Mouse (Mus musculus) thymus, postnatal 25 days (tissue): ENCODE results near the gene Arhgap23.
A peak's percentile ranks its signal among the peaks of the same experiment; 100 is the strongest.

Experiments used
- DNase-seq: peaks from one replicate; pipeline ENCODE4 v3.0.0; 2022

The Arhgap23 gene

GRCm38 (mm10) chr11:97435808-97436491, 20.6 kb downstream of the Arhgap23 start:
- no peak for DNase-seq

DNA sequence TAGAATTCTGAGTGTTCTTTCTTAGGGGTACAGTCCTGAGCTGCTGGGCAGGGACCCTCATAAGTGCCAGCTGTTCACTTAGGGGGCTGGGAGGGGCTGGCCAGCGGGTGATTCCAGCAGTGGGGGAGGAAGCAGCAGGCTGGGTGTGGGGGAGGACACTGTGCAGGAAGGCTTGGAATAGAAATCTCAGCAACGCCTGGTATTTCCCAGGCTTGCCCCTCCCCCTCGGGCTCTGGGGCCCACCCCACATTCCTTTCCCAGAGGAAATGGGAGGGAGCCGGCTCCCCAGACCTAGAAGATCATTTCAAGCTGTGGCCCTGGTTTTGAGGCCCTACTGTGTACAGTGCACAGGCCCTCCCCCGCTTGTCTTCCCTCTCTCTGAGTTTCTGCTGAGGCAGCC, 22.4 kb downstream of the Arhgap23 start:
- no peak for DNase-seq

DNA sequence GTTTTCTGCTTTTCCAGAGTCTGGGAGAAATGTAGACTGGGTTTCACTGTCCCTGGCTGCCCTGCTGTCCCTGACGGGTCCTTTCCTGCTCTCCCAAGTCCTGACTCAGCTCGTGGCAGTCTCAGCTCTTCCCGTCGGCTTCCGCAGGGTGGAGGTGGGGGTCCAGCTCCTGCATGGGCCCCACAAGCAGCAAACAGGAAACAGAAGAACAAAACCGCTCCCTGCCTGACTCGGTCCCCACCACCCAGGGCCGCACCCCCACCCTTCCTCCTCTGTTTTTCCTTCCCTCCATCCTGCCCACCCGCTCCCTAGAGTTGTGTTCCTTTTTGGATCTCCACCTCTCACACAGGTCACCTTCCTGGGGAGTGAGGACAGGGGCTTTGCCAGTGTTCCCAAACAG, 23.5 kb downstream of the Arhgap23 start:
- no peak for DNase-seq

DNA sequence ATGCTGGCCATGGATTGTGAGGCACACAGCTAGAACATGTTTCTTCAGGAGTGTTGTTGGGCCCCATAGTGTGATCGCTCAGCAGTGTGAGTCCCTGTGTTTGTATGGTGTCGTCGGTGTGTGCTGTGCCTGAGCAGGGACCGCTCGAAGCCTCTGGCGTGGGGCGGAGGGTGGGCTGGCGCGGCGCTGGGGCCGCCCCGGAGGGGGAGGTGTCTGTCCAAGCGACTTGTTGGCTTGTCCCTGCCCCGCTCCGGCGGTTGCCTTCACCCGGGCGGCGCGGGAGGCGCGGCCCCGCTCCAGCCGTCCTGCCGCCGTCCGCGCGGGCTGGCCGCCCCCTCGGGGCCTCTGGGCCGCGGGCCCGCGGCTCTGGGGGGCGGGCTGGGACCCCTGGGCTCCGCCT, 24.6 kb downstream of the Arhgap23 start:
- no peak for DNase-seq

- DNase-seq, result no peak
These were observed 25.1 kb downstream of the Arhgap23 start for GRCm38 (mm10) chr11:97440441-97440881.

- no peak for DNase-seq
These were observed 25.8 kb downstream of the Arhgap23 start for GRCm38 (mm10) chr11:97441036-97441657.

- no peak for DNase-seq
These were observed 26.4 kb downstream of the Arhgap23 start for GRCm38 (mm10) chr11:97441658-97442125.

DNA sequence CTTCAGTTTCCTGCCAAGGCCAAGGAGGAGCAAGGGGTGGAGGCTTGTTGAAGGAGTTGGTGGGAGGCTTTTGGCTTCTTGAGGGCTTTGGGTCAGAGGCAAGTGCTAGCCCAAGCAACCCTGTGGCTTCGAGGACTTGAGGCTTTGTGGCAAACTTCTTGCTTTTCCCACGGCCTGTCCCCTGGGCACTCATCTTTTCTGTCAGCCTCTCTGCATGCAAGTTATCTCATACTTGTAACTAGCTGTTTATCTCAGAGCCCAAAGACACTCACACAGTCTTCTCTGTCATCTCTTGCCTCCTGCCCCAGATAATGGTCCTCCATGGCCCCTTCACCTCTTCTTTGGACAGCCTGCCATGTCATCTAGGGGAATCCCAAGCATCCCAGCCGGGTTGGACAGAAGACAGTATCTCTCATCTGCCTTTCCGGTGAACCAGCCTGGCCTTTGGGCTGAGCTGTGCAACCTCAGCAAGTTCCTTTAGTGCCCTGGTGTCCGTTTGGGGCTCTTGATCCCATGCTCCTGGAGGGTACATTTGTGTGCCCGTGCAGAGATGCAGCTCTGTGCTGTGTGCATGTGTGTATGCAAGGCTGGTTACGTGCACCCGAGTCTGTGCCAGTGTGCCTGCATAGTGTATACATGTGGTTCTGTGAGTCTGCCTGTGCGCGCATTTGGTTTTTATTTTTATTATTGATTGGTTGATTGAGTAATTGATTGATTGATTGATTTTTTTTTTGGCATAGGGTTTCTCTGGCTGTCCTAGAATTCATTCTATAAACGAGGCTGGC, 27.8 kb downstream of the Arhgap23 start:
- no peak for DNase-seq

DNA sequence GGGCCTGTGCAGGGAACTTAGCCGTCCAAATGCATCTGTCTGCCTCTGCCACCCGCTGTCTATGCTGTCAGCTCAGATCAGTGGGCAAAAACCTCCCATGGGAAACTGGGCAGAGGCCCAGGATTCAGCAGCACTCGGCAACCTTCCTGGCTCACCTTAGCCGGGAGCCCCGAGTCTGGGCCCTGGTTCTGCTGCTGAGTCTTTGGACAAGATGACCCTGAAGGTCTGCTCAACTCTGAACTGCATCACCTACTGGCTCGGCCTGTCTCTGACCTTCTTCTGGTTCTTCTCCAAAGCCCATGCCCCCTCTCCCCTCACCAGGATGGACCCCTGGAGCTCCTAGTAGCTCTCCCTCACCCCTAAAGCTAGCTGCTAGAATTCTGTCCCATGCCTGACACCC, 30.3 kb downstream of the Arhgap23 start:
- no peak for DNase-seq

DNA sequence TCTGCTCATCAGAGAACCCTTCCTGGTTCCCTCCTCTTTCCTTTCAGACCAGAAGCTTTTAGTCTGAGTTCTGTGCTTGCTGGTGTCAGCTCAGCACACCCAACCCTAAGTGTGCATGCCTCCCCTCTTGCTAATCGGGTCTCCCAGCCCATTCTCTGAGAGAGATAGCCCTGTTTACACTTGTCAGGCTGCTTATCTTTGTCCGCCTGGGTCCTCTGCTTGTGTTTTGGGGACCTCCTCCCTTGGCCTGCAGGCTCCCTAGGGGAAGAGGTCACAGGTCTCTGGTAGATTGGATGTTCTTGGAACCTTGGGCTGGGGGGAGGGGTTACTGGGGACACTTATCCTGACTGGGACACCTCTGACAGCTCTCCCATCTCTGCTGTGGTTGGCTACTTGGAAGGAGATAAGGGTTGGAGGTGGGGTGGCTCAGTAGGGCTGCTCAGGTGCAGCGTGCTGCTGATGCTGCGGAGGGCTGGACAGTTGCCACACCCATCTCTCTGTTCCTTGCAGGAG, 30.7 kb downstream of the Arhgap23 start:
- DNase-seq, result no peak

- DNase-seq, result no peak
These were observed 32.6 kb downstream of the Arhgap23 start for GRCm38 (mm10) chr11:97447979-97448378.

GRCm38 (mm10) chr11:97448611-97449394, 33.5 kb downstream of the Arhgap23 start:
- no peak for DNase-seq

GRCm38 (mm10) chr11:97449601-97450293, 34.4 kb downstream of the Arhgap23 start:
- no peak for DNase-seq

DNA sequence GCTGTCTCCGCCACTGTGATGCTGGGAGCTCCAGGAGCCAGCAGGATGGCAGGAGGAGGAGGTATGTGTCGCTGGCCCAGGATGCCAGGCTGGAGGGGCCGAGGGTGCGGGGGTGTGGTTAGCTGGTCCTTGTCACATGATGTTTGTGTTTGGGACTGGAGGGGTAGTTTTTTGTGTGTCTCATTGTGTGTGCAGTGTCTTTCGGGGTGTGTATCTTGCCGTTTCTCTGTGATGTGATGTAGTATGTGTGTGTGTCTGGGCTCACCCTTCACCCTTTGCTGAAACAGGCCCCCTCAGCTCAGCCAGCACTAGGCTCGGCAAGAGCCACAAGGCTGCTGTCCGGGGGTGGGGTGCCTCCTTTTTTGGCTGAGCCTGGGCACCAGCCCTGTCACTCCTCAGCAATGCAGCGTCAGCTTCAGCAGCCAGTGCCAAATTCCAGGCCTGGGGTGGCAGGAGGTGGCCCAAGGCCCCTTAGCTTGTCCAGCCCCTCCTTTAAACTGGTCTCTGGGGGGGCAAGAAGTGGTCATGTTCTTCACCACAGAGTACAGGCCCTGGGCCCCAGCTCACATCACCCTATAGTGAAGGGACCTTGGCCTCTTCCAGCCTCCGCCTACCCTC, 35.1 kb downstream of the Arhgap23 start:
- no peak for DNase-seq

- DNase-seq, result no peak
These were observed 36.3 kb downstream of the Arhgap23 start for GRCm38 (mm10) chr11:97451625-97452024.

GRCm38 (mm10) chr11:97457120-97457519, 41.8 kb downstream of the Arhgap23 start:
- no peak for DNase-seq

- peak; percentile 29 for DNase-seq
These were observed 46.0 kb downstream of the Arhgap23 start for GRCm38 (mm10) chr11:97461307-97461820.

- DNase-seq, result no peak
These were observed 47.2 kb downstream of the Arhgap23 start for GRCm38 (mm10) chr11:97462538-97462937.

- DNase-seq, result no peak
These were observed 47.8 kb downstream of the Arhgap23 start for GRCm38 (mm10) chr11:97463166-97463565.

- DNase-seq, result no peak
These were observed 48.7 kb downstream of the Arhgap23 start for GRCm38 (mm10) chr11:97463991-97464390.

DNA sequence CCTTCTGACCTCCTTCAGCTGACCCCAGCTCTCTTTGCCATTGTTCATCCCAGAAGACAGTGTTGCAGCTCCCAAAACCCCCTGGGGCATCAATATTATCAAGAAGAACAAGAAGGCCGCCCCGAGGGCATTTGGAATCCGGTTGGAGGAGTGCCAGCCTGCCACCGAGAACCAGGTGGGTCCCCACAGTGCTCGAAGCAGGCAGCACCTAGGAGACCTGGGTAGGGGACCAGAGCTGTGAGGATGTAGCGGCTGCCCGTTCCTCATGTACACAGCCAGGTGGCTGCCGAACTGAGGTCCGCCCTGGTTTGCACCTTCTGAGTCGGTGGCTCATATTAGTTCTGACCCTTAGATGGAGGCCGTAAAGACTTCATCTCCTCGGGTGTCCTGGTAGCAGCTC, 50.6 kb downstream of the Arhgap23 start:
- DNase-seq, result no peak
